18 mouse cellular contexts compared by ENCODE assay signal in the genomic region with DNA sequence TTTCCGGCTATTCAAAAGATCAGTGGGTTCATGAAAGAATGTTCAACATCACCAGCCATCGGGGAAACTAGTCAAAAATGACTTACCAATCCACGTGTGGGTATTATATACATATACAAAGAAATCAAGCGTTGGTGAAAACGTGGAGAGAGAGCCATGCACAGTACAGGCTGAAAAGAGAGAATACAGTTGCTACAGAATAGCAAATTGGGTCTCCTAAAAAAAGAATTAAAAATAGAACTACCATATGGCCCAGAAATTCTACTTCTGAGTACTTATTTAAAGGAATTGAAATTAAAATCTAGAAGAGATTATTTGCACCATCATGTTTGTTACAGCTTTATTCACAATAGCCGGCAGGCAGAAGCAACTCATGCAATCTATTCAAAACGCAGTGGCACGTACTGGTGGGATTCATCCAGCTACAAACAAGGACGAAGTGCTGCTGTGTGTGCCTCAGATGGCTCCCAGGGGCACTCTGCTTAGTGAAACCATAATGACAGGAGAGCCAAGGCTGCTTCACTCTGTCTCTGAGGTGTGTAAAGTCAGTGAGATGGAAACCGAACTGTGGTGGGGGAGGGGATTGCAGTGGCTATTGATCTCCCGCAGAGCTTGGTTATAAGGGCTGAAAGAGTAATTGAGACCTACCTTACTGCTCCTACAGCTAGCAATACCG. TPM values are rescaled to one million over a fixed set of nuclear protein-coding genes. Genes with fewer than 3 reads are reported as not detected.
DNase-seq lines count a peak whose midpoint lies in the region; ATAC-seq lines count a peak whose summit lies in the region.
"Had no signal": no experiment of that assay in that cellular context is flagged by ENCODE, and none has a peak within 500 bp of the region (broad histone marks: within the 10 kb centered on the region; RNA-seq: fewer than 3 reads in every experiment).

No protein-coding gene starts in this region.

- peak; percentile 68 for ATAC-seq in hindbrain, embryonic 16.5 days
- peak; percentile 25; the same call in 1 of the 2 replicates for ATAC-seq in neural tube, embryonic 12.5 days (ENCODE audit: low FRiP score, low read depth)
- no peak for ATAC-seq in kidney, embryonic 15.5 days (replicated peaks; ENCODE audit: low FRiP score)

- peak overlapping the region; percentile 35; the same call in 1 of the 2 replicates for H3K9ac ChIP-seq in hindbrain, embryonic 16.5 days (ENCODE audit: low read depth, low read length)
- H3K9ac ChIP-seq in neural tube, embryonic 12.5 days = no peak overlapping the region
- no peak overlapping the region for H3K9ac ChIP-seq in kidney, embryonic 15.5 days
- H3K9ac ChIP-seq: embryonic facial prominence, embryonic 13.5 days; heart, embryonic 12.5 days; limb, embryonic 13.5 days; stomach, embryonic 15.5 days had no signal

- peak overlapping the region; percentile 23 for H3K4me2 ChIP-seq in hindbrain, embryonic 16.5 days (ENCODE audit: low read length)
- no peak overlapping the region for H3K4me2 ChIP-seq in neural tube, embryonic 12.5 days (replicated peaks)
- H3K4me2 ChIP-seq in kidney, embryonic 15.5 days = no peak overlapping the region
- H3K4me2 ChIP-seq: embryonic facial prominence, embryonic 13.5 days; heart, embryonic 12.5 days; limb, embryonic 13.5 days; stomach, embryonic 15.5 days had no signal

- no peaks in the 10 kb centered on the region for H3K36me3 ChIP-seq in hindbrain, embryonic 16.5 days (ENCODE audit: control insufficient read depth, insufficient read depth, low read length)
- H3K36me3 ChIP-seq in neural tube, embryonic 12.5 days = no peaks in the 10 kb centered on the region
- no peaks in the 10 kb centered on the region for H3K36me3 ChIP-seq in kidney, embryonic 15.5 days
- H3K36me3 ChIP-seq: embryonic facial prominence, embryonic 13.5 days; heart, embryonic 12.5 days; limb, embryonic 13.5 days; stomach, embryonic 15.5 days had no signal

- DNase-seq in embryo, embryonic 10.5 days (ENCODE audit: low spot score) = peak; percentile 18
- no peak for DNase-seq in embryo, embryonic 9.5 days (ENCODE audit: extremely low spot score)
- DNase-seq in R1 (ENCODE audit: low read depth, low spot score) = peak; percentile 44
- DNase-seq in gastrocnemius, postnatal 10 days = no peak
- DNase-seq in testis, postnatal 10 days (ENCODE audit: low spot score) = no peak
- DNase-seq: adrenal gland, postnatal 36 days; cerebellum, adult 8-10 months; gastrocnemius, postnatal 36 days; lung, adult 18-20 months had no signal

- no peaks in the 10 kb centered on the region for H3K27me3 ChIP-seq in hindbrain, embryonic 16.5 days (replicated peaks; ENCODE audit: control insufficient read depth, insufficient read depth, low read length)
- no peaks in the 10 kb centered on the region for H3K27me3 ChIP-seq in neural tube, embryonic 12.5 days (replicated peaks)
- H3K27me3 ChIP-seq in kidney, embryonic 15.5 days = no peaks in the 10 kb centered on the region
- H3K27me3 ChIP-seq: embryonic facial prominence, embryonic 13.5 days; heart, embryonic 12.5 days; limb, embryonic 13.5 days; stomach, embryonic 15.5 days had no signal

- H3K27ac ChIP-seq in hindbrain, embryonic 16.5 days (ENCODE audit: low read depth, low read length) = 0 out of 2 replicates have a peak overlapping the region, but pooled peaks have one; percentile 29
- no peak overlapping the region for H3K27ac ChIP-seq in neural tube, embryonic 12.5 days
- no peak overlapping the region for H3K27ac ChIP-seq in kidney, embryonic 15.5 days
- H3K27ac ChIP-seq: embryonic facial prominence, embryonic 13.5 days; kidney, postnatal 0 days; limb, embryonic 13.5 days; stomach, embryonic 15.5 days had no signal

- H3K9me3 ChIP-seq in hindbrain, embryonic 16.5 days (ENCODE audit: control insufficient read depth, low read length) = no peaks in the 10 kb centered on the region
- H3K9me3 ChIP-seq in neural tube, embryonic 12.5 days = no peaks in the 10 kb centered on the region
- no peaks in the 10 kb centered on the region for H3K9me3 ChIP-seq in kidney, embryonic 15.5 days (replicated peaks)
- H3K9me3 ChIP-seq: embryonic facial prominence, embryonic 13.5 days; heart, embryonic 12.5 days; limb, embryonic 13.5 days; stomach, embryonic 15.5 days had no signal

- no peak overlapping the region for H3K4me3 ChIP-seq in hindbrain, embryonic 16.5 days (ENCODE audit: low read length)
- no peak overlapping the region for H3K4me3 ChIP-seq in neural tube, embryonic 12.5 days
- H3K4me3 ChIP-seq in kidney, embryonic 15.5 days (replicated peaks) = no peak overlapping the region
- H3K4me3 ChIP-seq: embryonic facial prominence, embryonic 13.5 days; heart, embryonic 12.5 days; limb, embryonic 13.5 days; stomach, embryonic 15.5 days had no signal

- H3K4me1 ChIP-seq in hindbrain, embryonic 16.5 days (ENCODE audit: control insufficient read depth, insufficient read depth, low read depth, low read length) = peaks cover 4% of the 10 kb centered on the region
- H3K4me1 ChIP-seq in neural tube, embryonic 12.5 days = peaks cover 10% of the 10 kb centered on the region; the same call in 1 of the 2 replicates
- peaks cover 7% of the 10 kb centered on the region; the same call in 1 of the 2 replicates for H3K4me1 ChIP-seq in kidney, embryonic 15.5 days
- H3K4me1 ChIP-seq: heart, embryonic 12.5 days; stomach, embryonic 15.5 days had no signal

- WGBS in hindbrain, embryonic 16.5 days = 38% methylated on average over 12 of the region's 12 CpGs
- 42% methylated on average over 12 of the region's 12 CpGs for WGBS in neural tube, embryonic 12.5 days
- 53% methylated on average over 12 of the region's 12 CpGs for WGBS in kidney, embryonic 15.5 days

RNA-seq across cellular contexts. Expression of a gene that starts 19.1 kb away (rescaled TPM):
- 30.4 and 32.4 TPM in 2 replicates for polyA plus RNA-seq in hindbrain, embryonic 16.5 days (2015; fragmentation: Nextera tagmentation; extraction: Ambion mirVana)
- 8.9 and 9.2 TPM in 2 replicates for polyA plus RNA-seq in neural tube, embryonic 12.5 days (2016; fragmentation: Nextera tagmentation; extraction: Ambion mirVana)
- 0.30 and 1.1 TPM in 2 replicates for polyA plus RNA-seq in kidney, embryonic 15.5 days (2015; fragmentation: Nextera tagmentation; extraction: Ambion mirVana)
- total RNA-seq in gastrocnemius, postnatal 10 days (2021) = 1 to 10 TPM; 2.0 to 2.6 TPM
- total RNA-seq: megakaryocyte, adult 5-6 weeks had no signal

RNA-seq across cellular contexts. Expression of a gene that starts 50.4 kb away (rescaled TPM):
- polyA plus RNA-seq in hindbrain, embryonic 16.5 days (2015; fragmentation: Nextera tagmentation; extraction: Ambion mirVana) = 49.6 and 67.9 TPM in 2 replicates
- 103 and 133 TPM in 2 replicates for polyA plus RNA-seq in neural tube, embryonic 12.5 days (2016; fragmentation: Nextera tagmentation; extraction: Ambion mirVana)
- polyA plus RNA-seq in kidney, embryonic 15.5 days (2015; fragmentation: Nextera tagmentation; extraction: Ambion mirVana) = 141 and 161 TPM in 2 replicates
- 100 to 1,000 TPM; 245 to 288 TPM for total RNA-seq in gastrocnemius, postnatal 10 days (2021)
- total RNA-seq: megakaryocyte, adult 5-6 weeks had no signal

RNA-seq across cellular contexts. Expression of a gene that starts 56.6 kb away (rescaled TPM):
- 0.69 and 1.0 TPM in 2 replicates for polyA plus RNA-seq in hindbrain, embryonic 16.5 days (2015; fragmentation: Nextera tagmentation; extraction: Ambion mirVana)
- polyA plus RNA-seq in neural tube, embryonic 12.5 days (2016; fragmentation: Nextera tagmentation; extraction: Ambion mirVana) = 0.06 and 0.17 TPM in 2 replicates
- 23.5 and 24.8 TPM in 2 replicates for polyA plus RNA-seq in kidney, embryonic 15.5 days (2015; fragmentation: Nextera tagmentation; extraction: Ambion mirVana)
- 1 to 10 TPM; 4.2 to 5.0 TPM for total RNA-seq in gastrocnemius, postnatal 10 days (2021)
- total RNA-seq: megakaryocyte, adult 5-6 weeks had no signal

RNA-seq across cellular contexts. Expression of a gene that starts 59.4 kb away (rescaled TPM):
- polyA plus RNA-seq in hindbrain, embryonic 16.5 days (2015; fragmentation: Nextera tagmentation; extraction: Ambion mirVana) = 63.3 and 73.1 TPM in 2 replicates
- polyA plus RNA-seq in neural tube, embryonic 12.5 days (2016; fragmentation: Nextera tagmentation; extraction: Ambion mirVana) = 93.7 and 95.6 TPM in 2 replicates
- polyA plus RNA-seq in kidney, embryonic 15.5 days (2015; fragmentation: Nextera tagmentation; extraction: Ambion mirVana) = 54.1 and 63.6 TPM in 2 replicates
- total RNA-seq in gastrocnemius, postnatal 10 days (2021) = 10 to 100 TPM in 1 of 2 experiments, 1 to 10 TPM in 1; 8.4 to 12.9 TPM

Comparison
In these comparisons a context has a peak if more than half of its experiments do, and no peak if none do; other contexts are left out.
1. DNase-seq: peak in embryo, embryonic 10.5 days (single experiment) and R1 (single experiment); none in embryo, embryonic 9.5 days (single experiment), gastrocnemius, postnatal 10 days (single experiment) and testis, postnatal 10 days (single experiment).
2. RNA of a gene that starts 56.6 kb away (polyA plus RNA-seq): 23.5 to 24.8 TPM in kidney, embryonic 15.5 days; 0.69 to 1.0 TPM in hindbrain, embryonic 16.5 days and 0.06 to 0.17 TPM in neural tube, embryonic 12.5 days; every median in the first group is over 10 times any median in the second.